Mouse (Mus musculus) embryo, embryonic 11.5 days (tissue): Measurements from ENCODE around the gene Vipr1.

Source experiments
- DNase-seq: peaks from one replicate; pipeline ENCODE4 v3.0.0-alpha.2; 2012; ENCODE audit warnings: low read depth, low spot score

Gene Vipr1

DNA sequence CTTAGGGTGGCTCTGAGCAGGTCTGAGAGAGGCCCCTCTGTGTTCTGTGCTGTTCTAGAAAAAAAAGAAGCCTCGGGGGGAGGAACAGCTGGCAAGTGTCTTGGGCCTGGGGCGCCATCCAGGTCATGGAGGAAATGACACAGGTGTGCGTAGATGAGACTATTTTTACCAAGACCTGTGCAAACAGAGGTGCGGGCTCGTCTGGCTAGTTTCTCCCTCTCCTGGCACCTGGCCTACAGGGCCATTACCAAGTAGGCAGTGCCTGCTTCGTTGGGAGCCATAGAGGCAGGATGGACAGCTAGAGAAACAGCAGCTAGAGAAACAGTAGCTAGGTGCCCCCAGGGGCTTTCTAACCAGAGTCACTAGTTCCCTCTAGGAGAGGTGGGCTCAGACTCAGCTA lies 9.2 kb upstream of the Vipr1 start:
- DNase-seq, result no peak

DNA sequence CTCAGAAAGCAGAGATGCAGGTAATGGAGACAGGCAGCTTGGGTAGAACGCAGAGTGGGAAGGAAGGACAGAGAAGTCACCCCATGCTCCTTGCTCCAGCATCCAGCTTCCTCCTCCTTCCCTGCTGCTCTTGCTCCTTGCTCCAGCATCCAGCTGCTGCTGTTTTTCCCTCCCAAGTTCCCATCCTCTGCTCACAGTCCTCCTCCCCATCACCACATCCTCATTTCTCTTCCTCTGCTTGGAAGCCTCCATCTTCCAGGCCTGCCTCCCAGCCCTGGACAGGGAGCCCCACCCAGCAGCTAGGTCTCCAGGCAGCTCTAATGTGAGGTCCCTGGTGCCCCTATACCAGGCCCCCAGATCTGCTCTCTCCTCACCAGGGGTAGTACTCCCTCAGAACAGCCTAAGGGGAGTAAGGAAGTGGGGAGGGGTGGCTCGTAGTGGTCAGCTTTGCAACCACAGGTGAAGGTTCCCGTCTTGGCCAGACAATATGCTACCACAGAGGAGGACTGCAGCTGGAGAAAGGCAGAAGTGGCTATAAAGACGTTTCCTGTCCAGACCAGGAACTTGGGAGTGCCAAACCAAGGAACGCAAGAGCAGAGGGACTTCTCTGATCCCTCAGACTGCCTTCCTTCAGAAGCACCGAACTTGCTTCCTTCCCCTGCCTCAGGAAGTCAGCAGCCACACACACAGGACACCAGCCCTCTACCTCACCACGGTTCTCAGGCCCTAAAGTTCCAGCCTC lies 6.5 kb upstream of the Vipr1 start:
- DNase-seq, result no peak

DNA sequence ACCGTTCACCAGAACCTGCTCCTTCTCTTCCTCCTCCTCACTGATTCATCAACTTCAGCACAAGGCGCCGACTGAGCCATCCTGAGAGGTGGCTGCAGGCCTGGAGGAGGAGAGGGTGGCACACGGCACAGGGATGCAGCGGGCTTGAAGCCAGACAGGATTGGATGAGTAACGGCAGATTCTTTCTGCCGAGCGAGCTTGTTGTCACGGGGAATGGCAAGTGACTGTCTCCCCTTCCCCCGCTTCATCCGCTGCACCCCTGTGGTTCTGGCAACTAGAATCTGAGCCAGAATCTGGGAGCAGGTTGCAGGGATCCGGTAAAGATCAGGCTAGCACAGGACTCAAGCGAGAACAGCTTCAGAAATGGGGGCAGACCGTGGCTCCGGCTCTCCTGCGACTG lies 2.7 kb upstream of the Vipr1 start:
- no peak for DNase-seq

DNA sequence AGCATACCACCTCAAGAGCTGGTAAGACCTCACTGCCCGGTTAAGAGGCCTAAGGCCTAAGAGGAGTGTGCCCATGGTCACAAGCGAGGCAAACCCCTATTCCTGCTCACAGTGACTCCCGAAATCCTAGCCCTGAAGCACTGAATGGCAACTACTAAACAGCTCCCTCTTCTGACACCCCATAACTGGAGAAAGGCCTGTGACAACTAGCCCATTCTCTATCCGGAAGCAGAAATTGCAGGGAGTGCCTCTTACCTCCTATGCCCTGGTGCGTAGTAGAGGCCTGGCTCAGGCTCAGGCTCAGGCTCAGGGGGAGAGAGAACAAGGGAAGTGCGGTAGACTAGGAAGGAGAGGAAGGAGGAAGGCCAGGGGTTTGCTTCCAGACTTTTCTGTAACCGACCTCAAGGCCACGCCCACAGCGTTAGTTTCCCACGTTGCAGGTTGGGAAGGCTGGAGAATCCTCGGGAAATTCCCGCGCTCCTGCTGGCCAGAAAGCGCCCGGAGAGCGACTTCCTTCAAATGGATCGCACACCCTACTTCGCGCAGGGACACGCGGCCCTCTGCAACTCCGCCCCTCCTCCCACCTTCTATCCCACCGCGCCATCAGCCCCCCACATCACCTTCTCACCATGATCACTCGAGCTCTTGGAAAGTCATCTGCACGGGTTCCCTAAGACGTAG lies 1.1 kb upstream of the Vipr1 start:
- DNase-seq, result no peak

DNA sequence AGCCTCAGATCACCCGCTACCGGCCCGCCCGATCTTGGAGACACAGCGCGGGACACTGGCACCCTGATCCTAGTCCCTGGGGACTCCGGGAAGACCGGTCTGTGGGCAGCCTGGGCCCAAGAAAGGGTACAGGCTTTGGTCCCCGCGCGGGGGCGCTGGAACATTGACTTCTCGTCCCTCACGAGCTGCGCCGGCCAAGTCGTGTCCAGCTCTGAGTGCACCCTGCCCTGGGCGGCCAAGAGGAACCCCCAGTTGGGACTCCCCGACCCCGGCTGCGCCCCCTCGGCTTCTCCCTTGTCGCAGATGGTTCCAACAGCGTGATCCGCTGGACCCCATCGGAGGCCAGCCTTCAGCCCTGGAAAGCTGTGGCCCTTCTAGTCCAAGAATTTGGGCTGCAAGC lies 515 bp upstream of the Vipr1 start, which contains the start of gene Lyzl4:
Gene Lyzl4, minus strand, starts transcription at position 96 of the 400 bp plus-strand sequence.
- peak; percentile 45 for DNase-seq

DNA sequence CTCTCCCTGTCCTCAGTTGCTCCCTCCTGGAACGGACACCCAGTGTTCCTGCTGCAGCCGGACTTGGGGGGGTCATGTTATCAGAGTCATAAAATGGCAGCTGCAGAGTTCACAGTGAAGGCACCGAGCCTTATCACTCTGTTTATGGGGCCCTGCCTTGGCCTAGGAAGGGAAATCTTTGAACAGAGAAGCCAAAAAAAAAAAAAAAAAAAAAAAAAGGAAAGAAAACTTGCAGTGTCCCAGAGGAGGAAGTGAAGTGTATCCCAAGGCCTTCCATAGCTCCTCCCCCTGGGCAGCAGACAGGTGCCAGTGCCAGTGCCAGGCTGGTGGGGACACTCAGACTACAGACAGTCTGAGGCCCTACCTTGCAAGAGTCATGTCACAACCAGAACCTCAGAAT lies 2.3 kb downstream of the Vipr1 start:
- DNase-seq, result no peak

DNA sequence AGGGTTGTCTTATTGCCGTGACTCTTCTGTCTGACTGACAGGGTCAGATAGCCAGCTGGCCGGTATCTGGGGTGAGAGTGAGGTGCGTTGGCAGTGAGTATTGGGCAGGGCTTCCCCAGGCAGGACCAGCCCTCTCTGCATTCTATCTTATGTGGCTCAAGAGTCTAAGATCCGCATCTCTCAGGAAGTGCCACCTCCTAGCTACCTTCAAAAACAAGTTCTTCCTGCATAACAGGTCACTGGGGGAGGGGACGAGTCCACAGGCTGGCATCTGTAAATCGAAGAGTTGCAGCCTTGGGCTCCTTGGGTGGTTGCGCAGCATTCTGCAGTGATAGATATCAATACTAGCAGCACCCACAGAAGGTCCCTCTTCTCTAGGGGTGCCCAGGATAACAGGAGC lies 4.5 kb downstream of the Vipr1 start:
- DNase-seq, result no peak

DNA sequence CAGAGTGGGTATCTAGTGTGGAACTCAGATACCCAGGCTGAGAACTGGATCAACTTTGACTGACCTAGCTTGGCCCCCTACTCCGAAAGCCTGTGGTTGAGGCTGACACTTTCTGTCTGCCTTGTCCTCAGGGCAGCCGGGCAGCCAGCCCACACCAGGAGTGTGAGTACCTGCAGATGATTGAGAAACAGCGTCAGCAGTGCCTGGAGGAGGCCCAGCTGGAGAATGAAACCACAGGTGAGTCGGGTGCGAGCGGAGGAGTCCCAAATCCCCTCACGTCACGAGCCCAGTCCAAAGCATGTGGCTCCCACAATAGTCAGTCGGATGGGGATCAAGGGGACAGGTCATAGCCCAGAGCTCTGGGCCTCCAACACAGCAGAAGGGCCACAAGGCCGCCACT lies 11.2 kb downstream of the Vipr1 start:
- no peak for DNase-seq

DNA sequence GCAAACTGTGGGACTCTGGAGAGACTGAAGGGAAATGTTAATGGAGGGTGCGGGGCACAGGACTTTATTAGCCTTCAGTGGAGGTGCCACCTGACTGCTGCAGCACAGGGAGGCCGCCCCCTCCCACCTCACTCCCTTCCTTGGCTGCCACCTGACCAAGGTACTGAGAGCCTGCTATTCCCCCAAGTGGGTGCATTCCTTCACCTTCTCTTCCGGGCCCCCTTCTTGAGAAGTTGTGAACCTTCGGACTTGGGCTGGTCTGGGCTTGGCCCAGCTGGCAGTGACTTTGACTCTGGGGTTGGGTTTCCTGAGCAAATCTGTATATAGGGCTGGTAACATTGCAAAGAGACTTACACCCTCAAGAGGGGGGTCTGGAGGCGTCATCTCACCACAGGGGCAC lies 13.8 kb downstream of the Vipr1 start:
- no peak for DNase-seq

DNA sequence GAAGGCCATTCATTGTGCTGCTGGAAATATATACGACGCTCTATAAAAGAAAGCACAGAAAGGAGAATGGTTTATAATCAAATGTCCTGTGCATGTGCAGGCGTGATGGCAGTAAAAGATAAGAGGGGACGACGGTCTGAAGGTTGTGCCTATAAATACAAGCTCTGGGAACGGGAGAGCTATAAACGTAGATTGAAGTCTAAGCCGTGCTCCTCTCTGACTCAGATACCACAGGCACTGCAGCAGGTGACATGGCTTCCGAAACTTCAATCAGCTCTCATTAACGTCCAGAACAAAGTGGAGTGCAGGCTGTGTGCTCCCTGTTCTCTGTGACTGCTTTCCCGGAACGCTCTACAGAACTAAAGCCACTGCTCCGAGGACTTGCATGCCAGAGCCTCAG lies 14.6 kb downstream of the Vipr1 start:
- no peak for DNase-seq

DNA sequence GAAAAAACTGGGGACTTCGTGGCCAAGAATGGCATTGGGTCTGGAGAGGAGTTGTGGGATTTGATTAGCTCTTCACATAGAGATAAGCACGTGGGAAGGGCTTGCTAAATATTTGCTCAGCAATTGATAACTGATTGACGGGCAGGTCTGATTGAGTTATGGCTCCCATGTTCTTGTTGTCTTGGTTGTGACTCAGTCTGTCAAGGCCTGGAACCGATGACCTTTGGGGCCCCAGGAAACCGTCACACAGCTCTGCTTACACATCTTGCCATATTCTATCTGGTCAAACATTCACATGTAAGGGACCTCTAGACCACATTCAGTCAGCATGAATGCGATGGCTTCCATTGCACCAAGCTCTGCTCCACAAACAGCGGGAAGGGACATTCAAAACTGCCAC lies 15.7 kb downstream of the Vipr1 start:
- DNase-seq, result no peak

DNA sequence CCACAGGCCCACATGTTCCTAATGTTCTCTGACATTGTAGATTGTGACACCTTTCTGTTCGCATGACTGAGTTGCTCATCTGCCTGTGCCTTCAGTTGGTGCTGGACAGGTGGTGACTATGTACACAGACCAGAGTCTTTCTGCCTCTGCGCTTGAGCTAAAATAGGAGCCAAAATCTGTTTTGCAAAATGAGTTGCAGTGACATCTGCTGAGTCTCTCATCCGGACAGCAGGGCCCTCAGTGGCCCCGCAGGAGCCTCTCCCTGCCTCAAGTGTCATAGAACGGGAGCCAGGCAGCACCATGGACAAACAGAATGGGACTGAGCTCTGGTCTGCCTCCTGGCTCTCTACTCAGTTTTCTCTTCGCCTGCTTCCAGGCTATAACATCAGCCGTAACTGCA lies 17.3 kb downstream of the Vipr1 start:
- DNase-seq, result no peak

DNA sequence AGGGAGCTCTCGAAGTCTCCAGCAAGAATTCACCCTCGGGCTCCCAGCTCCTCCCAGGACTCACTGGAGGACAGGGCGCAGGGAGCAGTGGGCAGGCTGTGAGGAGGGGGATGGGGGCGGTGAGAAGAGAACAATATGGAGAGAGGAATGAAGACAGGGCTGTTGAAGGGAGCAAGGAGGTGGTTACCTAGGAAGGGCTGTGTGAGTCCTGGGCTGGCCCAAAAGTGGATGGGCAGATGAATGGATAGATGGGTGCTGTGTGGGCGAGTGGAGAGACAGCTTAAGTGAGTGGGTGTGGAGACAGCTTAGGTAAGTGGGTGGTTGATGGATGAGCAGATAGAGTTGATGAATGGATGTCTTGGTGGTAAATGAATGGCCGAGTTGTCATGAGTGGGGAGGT lies 21.0 kb downstream of the Vipr1 start:
- no peak for DNase-seq

DNA sequence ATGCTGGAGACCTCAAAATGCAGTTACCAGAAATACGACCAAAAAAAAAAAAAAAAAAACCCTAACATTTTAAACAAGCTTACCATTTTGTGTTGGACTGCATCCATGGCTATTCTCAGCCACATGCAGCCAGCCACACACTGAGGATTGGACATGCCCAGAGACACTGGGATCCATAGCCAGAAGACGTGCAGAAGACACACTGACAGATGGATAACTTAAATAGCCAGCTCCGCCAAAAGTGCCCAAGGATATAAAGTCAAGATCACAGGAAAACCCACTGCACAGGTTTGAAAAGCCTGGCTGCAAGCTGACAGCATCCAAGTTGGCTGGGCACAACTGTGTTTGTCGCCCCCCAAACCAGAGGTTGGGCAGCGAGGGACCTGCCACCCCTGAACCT lies 21.6 kb downstream of the Vipr1 start:
- no peak for DNase-seq

DNA sequence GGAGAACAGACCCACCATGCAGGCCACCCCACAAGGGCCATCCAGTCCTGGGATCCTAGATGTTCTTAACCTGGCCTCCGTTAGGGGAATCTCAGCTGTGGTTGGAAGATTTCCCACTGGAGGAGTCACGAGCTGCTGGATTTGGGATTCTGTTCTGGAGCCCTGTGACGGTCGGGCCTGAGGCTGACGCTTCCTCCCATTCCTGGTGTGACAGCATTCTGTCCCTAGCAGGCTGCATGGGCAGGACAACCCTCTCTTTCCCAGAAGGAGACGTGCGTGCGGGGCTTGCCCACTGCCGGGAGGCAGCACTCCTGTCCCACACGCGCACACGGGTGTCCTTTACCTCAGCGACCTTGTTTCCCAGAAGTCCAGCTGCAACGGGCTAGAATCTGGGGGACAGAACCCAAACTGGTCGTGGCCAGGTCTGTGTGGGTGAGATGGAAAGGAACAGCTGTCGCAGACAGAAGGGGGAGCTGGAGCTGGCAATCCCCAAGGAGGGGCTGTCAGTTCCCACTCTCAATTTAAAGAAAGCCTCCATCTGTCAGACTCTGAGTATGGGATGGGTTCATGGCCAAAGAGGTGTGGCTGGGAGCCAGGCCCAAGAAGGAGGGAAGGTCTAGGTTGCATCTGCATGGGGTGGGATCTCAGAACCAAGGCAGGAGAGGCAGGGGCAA lies 24.6 kb downstream of the Vipr1 start:
- DNase-seq, result no peak

DNA sequence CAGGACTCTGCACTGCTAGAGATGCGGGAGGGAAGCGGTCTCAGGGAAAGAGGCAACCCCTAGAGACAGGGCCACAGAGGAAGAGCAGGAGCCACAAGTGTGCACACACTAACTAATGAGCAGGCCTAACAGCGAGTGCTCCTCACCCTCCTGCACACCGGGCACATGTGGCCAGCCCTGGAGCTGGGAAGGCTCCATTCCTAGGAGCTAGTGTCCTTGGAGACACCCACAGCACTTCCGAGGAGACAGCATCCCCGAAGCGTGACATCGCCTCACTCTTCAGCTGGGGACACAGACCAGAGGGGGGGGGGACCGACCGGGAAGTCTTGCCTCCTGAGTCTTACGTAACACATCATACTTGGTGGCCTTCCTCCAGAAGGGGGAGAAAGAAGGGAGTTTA lies 25.3 kb downstream of the Vipr1 start:
- DNase-seq, result no peak

DNA sequence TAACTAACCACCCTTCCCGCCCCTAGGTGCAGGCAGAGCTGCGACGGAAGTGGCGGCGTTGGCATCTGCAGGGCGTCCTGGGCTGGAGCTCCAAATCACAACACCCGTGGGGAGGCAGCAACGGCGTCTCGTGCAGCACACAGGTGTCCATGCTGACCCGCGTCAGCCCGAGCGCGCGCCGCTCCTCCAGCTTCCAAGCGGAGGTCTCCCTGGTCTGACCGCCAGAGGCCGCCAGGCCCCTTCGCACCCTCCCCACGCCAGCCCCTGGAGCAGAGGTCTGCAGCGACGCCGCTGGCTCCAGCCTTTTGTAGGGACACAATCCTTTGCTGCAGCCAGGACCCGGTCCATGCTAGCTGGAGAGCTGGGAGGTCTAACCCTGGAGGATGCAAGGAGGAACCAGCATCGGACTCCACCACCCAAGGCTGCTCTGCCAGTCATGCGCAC lies 26.9 kb downstream of the Vipr1 start:
- peak; percentile 47 for DNase-seq

DNA sequence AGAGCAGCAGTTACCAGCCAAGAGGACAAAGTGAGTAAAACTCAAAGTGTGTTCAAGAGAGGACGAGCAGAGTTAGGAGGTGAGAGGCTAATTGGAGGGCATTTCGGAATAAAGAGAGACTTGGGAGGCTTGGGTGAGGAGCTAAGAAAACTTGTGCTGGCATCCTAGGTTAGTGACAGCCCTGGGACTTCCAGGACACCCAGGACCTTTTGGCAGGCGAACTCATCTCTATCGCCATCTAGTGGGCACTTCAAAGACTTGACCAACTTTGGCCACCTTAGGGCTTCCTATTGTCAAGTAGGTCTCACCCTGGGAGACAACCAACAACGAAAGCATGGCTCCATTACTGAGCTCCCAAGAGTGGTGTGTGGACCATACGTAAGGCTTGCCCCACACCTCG lies 28.8 kb downstream of the Vipr1 start:
- DNase-seq, result peak; percentile 35

DNA sequence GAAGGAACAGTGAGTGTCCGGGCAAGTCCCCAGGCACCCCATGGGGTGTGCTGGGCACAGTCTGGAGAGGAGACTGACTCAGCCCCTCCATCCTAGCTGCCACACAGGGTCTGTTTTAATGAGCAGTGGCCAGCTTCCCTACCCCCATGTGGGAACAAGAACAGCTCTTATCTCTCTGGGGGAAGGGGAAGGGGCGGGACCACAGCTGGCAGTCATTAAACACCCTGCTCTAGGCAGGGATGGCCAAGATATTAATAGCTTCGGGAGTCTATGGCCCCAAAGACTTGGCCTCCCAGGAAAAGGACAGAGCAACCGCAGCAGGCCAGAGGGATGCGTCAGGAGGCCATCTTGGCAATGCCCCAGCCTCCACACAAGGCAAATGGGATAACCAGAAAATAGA lies 29.8 kb downstream of the Vipr1 start:
- no peak for DNase-seq

DNA sequence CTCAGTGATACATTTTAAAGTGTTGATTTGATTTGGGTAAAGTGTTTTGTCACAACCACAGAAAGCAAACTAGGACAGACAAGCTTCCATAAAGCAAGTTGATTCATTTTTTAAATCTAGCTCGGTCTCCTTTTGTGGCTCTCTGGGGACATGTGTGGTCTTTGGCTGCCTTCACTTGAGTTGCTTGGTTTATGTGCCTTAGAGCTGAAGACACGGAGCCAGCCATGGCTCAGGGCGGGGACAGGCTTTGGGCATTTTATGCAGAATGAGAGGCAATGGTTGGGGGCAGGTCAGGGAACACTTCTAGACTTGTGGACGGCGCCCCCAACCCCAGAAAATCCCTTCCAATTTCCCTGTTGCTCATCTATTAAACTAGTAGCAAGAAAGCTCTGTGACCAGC lies 31.2 kb downstream of the Vipr1 start:
- no peak for DNase-seq

DNA sequence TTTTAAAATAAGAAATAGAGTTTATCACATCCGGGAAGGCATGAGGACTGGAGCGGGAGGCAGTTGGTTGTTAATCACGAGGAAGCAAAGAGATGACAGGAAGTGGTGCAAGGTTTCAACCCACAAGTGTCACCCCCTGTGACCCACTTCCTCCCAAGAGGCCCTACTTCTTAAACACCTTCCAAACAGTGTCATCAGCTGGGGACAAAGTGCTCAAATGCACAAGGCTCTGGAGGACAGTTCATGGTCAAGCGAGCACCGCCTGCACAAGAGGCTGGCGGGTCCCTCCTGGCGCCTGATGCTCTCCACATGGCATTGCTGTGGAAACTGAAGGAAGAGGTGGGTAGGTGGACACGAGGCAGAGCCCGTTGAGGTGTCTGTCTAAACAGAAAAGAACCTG lies 32.5 kb downstream of the Vipr1 start:
- no peak for DNase-seq

DNA sequence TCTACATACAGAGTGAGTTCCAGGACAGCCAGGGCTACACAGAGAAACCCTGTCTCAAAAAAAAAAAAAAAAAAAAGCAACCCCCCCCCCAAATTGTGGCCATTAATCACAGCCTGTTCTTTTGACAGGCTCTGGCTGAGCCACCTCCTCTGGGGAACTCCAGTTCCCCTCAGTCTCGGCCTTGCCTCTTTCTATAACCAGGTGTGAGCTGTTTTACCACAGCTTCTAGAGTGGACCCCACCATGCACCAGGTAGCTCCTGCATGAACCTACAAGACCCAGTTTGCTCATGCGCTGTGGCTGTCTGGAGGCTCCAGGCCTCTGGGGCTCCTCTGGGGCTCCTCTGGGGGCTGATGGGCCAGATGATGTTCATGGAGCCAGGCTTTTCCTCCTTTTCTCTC lies 33.0 kb downstream of the Vipr1 start:
- DNase-seq, result no peak

DNA sequence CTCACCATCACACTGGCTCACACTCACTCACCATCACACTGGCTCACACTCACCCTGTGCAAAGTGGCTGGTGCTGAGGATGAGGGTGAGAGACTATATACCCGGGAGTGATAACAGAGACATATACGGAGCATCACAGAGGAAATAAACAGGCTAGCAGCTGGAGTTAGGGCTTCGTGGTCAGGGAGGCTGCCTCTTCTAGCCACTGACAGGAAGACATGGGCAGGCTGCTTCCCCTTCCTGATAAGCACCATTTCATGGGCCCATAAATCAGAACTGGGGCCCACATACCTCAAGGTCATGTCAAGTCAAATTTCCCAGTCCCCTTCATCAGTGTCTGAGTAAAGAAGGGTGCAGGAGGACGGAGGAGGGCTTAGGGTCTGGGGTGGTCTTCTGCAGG lies 34.6 kb downstream of the Vipr1 start:
- DNase-seq, result no peak
